Mouse (Mus musculus) megakaryocyte, embryonic 14.5 days (primary cell): ENCODE results near the gene Pcmtd2.

ENCODE experiments used
- FLI1 ChIP-seq: IDR thresholded peaks from 2 replicates; pipeline ENCODE4 v1.6.1; 2012; ENCODE audit warnings: low read length, inconsistent platforms, mixed read lengths
- GATA1 ChIP-seq: IDR thresholded peaks from 3 replicates; pipeline ENCODE4 v1.6.1; 2012; ENCODE audit warnings: mixed read lengths, low read length, inconsistent platforms, borderline replicate concordance

- TF ChIP-seq GATA1, result no peak
- TF ChIP-seq FLI1, result no peak
These were observed 26.8 kb downstream of the Pcmtd2 start for GRCm38 (mm10) chr2:181864536-181864860.
